Mouse (Mus musculus) liver, embryonic 14.5 days (tissue): ENCODE results near the gene Lzts2. TPM values are rescaled to one million over a fixed set of nuclear protein-coding genes. Genes with fewer than 3 reads are reported as not detected.
A peak's percentile ranks its signal among the peaks of the same experiment; 100 is the strongest.

Experiments used
- ATAC-seq: fragments of 200-750 bp; cut with Nextera tagmentation; 2 replicates; pipeline ENCODE4 v1.8.0; 2017; ENCODE audit warnings: moderate number of reproducible peaks, mild to moderate bottlenecking, moderate library complexity; ENCODE audit not compliant: insufficient read depth
- DNase-seq, 3 experiments: peaks; one replicate each; pipeline ENCODE4 v3.0.0-alpha.2; 2012 to 2013; ENCODE audit warnings: low read depth in 3 of 3, low spot score in 3 of 3
- H3K27ac ChIP-seq: fragments of 300-500 bp; sonication (generic); 2 replicates; pipeline ENCODE4 v1.5.1; 2014; ENCODE audit warnings: moderate library complexity, mild to moderate bottlenecking, control low read depth, inconsistent platforms
- H3K27me3 ChIP-seq: fragments of 300-500 bp; sonication (generic); 2 replicates; pipeline ENCODE4 v1.6.1; 2014; ENCODE audit warnings: mild to moderate bottlenecking, low read length, moderate library complexity; ENCODE audit not compliant: control insufficient read depth, insufficient read depth
- H3K36me3 ChIP-seq: fragments of 300-500 bp; sonication (generic); replicated peaks from 2 replicates; pipeline ENCODE4 v1.6.1; 2014; ENCODE audit warnings: low read depth; ENCODE audit not compliant: control insufficient read depth, insufficient read depth
- H3K4me1 ChIP-seq, 2 experiments: fragments of 200-500 bp in 1 of 2; fragments of 300-500 bp in 1 of 2; sonication (generic) in 1 of 2; replicated peaks; 2 replicates each; pipeline ENCODE4 v1.6.1; 2012 to 2014; ENCODE audit warnings: antibody characterized with exemption in 1 of 2, inconsistent platforms in 1 of 2, low read length in 1 of 2; ENCODE audit not compliant: control insufficient read depth in 2 of 2, insufficient read depth in 2 of 2
- H3K4me2 ChIP-seq: fragments of 300-500 bp; sonication (generic); 2 replicates; pipeline ENCODE4 v1.6.1; 2014; ENCODE audit warnings: low read depth, mild to moderate bottlenecking, control low read depth, moderate library complexity
- H3K4me3 ChIP-seq, 2 experiments: fragments of 200-500 bp in 1 of 2; fragments of 300-500 bp in 1 of 2; sonication (generic) in 1 of 2; 2 replicates each; pipeline ENCODE4 v1.5.1; 2012 to 2014; ENCODE audit warnings: low read depth in 2 of 2, low read length in 2 of 2, mild to moderate bottlenecking in 2 of 2, control low read depth in 1 of 2, inconsistent platforms in 1 of 2, moderate library complexity in 1 of 2; ENCODE audit not compliant: insufficient read depth in 1 of 2
- H3K9ac ChIP-seq: fragments of 300-500 bp; sonication (generic); replicated peaks from 2 replicates; pipeline ENCODE4 v1.6.1; 2014; ENCODE audit warnings: mild to moderate bottlenecking, control low read depth, moderate library complexity
- H3K9me3 ChIP-seq: fragments of 300-500 bp; sonication (generic); 2 replicates; pipeline ENCODE4 v1.6.1; 2016; ENCODE audit warnings: low read length, mixed read lengths; ENCODE audit not compliant: control insufficient read depth
- CTCF ChIP-seq: IDR thresholded peaks from 2 replicates; pipeline ENCODE4 v1.5.1; 2016; ENCODE audit warnings: antibody characterized with exemption, low read depth, control low read depth
- EP300 ChIP-seq: IDR thresholded peaks from 2 replicates; pipeline ENCODE4 v1.6.1; 2016; ENCODE audit warnings: antibody characterized with exemption, low read depth
- WGBS: fragments of 180-500 bp; shearing (Covaris S2); extraction: QIAGEN DNeasy Blood & Tissue Kit; methylation state at CpG from one replicate; pipeline ENCODE4 v1.1.7; 2014; ENCODE audit not compliant: insufficient replicate concordance; 5-methylcytosine and 5-hydroxymethylcytosine counted together
- polyA plus RNA-seq, 2 experiments: library from polyadenylated mRNA; depleted of rRNA in 1 of 2; stranded (reverse) in 1 of 2; unstranded in 1 of 2; fragments of >200 nt; fragmentation: Nextera tagmentation in 1 of 2; extraction: Ambion mirVana in 1 of 2; gene quantifications; 2 replicates each; pipeline versions ENCODE4 v1.2.1 to v1.2.3; 2012 to 2014

Gene Lzts2
- polyA plus RNA-seq, 2 experiments = 3.7 to 4.8 TPM

- no peak for ATAC-seq
- no peak for TF ChIP-seq EP300
- no peak for TF ChIP-seq CTCF
- no peak for DNase-seq
Observed at GRCm38 (mm10) chr19:44989567-44990495, 24.4 kb upstream of the Lzts2 start.

GRCm38 (mm10) chr19:44991031-44991430 lies 23.2 kb upstream of the Lzts2 start:
- DNase-seq (peak in 1 of 3 experiments; percentile 25), ATAC-seq (peak; percentile 35; the same call in 1 of the 2 replicates)
- Histone ChIP-seq H3K27ac (no peak overlapping the region), H3K4me3 (peak overlapping the region in 1 of 2 experiments; percentile 14; a peak in 1 of 4 replicates), H3K9me3 (no peaks in the 10 kb centered on the region), H3K9ac (no peak overlapping the region), H3K36me3 (no peaks in the 10 kb centered on the region), H3K4me2 (peak overlapping the region; percentile 40), H3K4me1 (peaks cover 0 to 7% of the 10 kb centered on the region in 2 experiments; a peak in 1 of 4 replicates), H3K27me3 (peaks cover 19% of the 10 kb centered on the region)
- TF ChIP-seq CTCF = no peak
- no peak for TF ChIP-seq EP300
- 53% methylated on average over 8 of the region's 8 CpGs for WGBS

More at GRCm38 (mm10) chr19:44989567-44990495, 24.4 kb upstream of the Lzts2 start:
- Histone ChIP-seq H3K4me3 (peak overlapping the region; percentile 50 to 51), H3K36me3 (no peaks in the 10 kb centered on the region), H3K9ac (no peak overlapping the region; the same call in 1 of the 2 replicates), H3K4me1 (peaks cover 0 to 9% of the 10 kb centered on the region in 2 experiments; a peak in 1 of 4 replicates), H3K27ac (no peak overlapping the region), H3K27me3 (peaks cover 19% of the 10 kb centered on the region), H3K9me3 (no peaks in the 10 kb centered on the region), H3K4me2 (peak overlapping the region; percentile 40)
- 11% methylated on average over 22 of the region's 22 CpGs for WGBS

- TF ChIP-seq CTCF (no peak), EP300 (no peak)
- DNase-seq = no peak
- no peak overlapping the region for H3K27ac ChIP-seq
Observed at GRCm38 (mm10) chr19:44992246-44992645, 22.0 kb upstream of the Lzts2 start.

GRCm38 (mm10) chr19:44992712-44993111 lies 21.5 kb upstream of the Lzts2 start:
- Histone ChIP-seq H3K4me2 (no peak overlapping the region), H3K9ac (no peak overlapping the region), H3K36me3 (no peaks in the 10 kb centered on the region), H3K27me3 (peaks cover 19% of the 10 kb centered on the region), H3K4me1 (peaks cover 0 to 6% of the 10 kb centered on the region in 2 experiments; a peak in 1 of 4 replicates), H3K9me3 (no peaks in the 10 kb centered on the region), H3K27ac (no peak overlapping the region), H3K4me3 (no peak overlapping the region)
- DNase-seq (no peak), ATAC-seq (no peak)
- TF ChIP-seq EP300 (no peak), CTCF (no peak)
- WGBS = 41% methylated on average over 7 of the region's 7 CpGs

More at GRCm38 (mm10) chr19:44992246-44992645, 22.0 kb upstream of the Lzts2 start:
- Histone ChIP-seq H3K9ac (no peak overlapping the region), H3K4me3 (no peak overlapping the region), H3K27me3 (peaks cover 19% of the 10 kb centered on the region), H3K36me3 (no peaks in the 10 kb centered on the region), H3K9me3 (no peaks in the 10 kb centered on the region), H3K4me1 (peaks cover 0 to 6% of the 10 kb centered on the region in 2 experiments; a peak in 1 of 4 replicates), H3K4me2 (no peak overlapping the region)
- 31% methylated on average over 7 of the region's 7 CpGs for WGBS
- no peak for ATAC-seq

- no peak overlapping the region for H3K4me2 ChIP-seq
- no peaks in the 10 kb centered on the region for H3K9me3 ChIP-seq
- WGBS = 72% methylated on average over 11 of the region's 11 CpGs
- no peak overlapping the region for H3K9ac ChIP-seq
- TF ChIP-seq CTCF (no peak), EP300 (no peak)
- no peaks in the 10 kb centered on the region for H3K36me3 ChIP-seq
- no peak overlapping the region for H3K4me3 ChIP-seq
- H3K27ac ChIP-seq = no peak overlapping the region
- H3K4me1 ChIP-seq = no peaks in the 10 kb centered on the region
- DNase-seq (no peak), ATAC-seq (no peak)
- H3K27me3 ChIP-seq = no peaks in the 10 kb centered on the region
Observed at GRCm38 (mm10) chr19:44997786-44998185, 16.4 kb upstream of the Lzts2 start.
